Mouse (Mus musculus) cerebellum, adult 2 months (tissue): ENCODE results near the gene Pik3r2.

Experiments
- CTCF ChIP-seq: fragments of 200-500 bp; IDR thresholded peaks from 2 replicates; pipeline ENCODE4 v1.5.1; 2011; ENCODE audit warnings: low read depth, mild to moderate bottlenecking, control low read depth, low read length, moderate library complexity, borderline replicate concordance; ENCODE audit not compliant: insufficient read depth
- POLR2A ChIP-seq: fragments of 200-500 bp; IDR thresholded peaks from 2 replicates; pipeline ENCODE4 v1.6.1; 2011; ENCODE audit warnings: low read length, control low read depth, borderline replicate concordance; ENCODE audit not compliant: insufficient read depth

DNA sequence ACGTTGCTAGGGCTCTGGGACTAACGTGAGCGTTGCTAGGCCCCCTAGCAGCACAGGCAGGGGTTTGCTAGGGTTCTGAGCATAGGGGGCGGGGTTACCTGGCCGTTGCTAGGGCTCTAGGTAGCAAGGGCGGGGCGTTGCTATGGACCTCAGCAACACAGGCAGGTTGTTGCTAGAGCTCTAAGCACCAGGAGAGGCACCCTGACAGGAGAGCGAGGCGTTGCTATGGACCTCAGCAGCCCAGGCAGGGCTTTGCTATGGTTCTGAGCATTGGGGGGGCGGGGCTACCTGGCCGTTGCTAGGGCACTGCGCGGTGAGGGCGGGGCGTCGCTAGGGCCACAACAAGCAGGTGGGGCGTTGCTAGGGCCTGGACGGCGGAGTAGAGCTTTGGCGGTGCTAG lies 16.2 kb upstream of the Pik3r2 start:
- TF ChIP-seq CTCF = no peak
- no peak for TF ChIP-seq POLR2A
